Mouse (Mus musculus) thymus, postnatal 25 days (tissue): ENCODE results near the gene Tshb.

Source experiments
- DNase-seq: peaks from one replicate; pipeline ENCODE4 v3.0.0; 2022

Gene Tshb

GRCm38 (mm10) chr3:102782618-102783017 lies at the start of gene Tshb:
Gene Tshb, minus strand, starts transcription at chr3:102782718.
- DNase-seq: no peak

GRCm38 (mm10) chr3:102803937-102804336 lies 21.4 kb upstream of the Tshb start:
- peak; percentile 86 for DNase-seq

- no peak for DNase-seq
Measured at GRCm38 (mm10) chr3:102787369-102787768, 4.9 kb upstream of the Tshb start.

GRCm38 (mm10) chr3:102773018-102773417 lies 9.5 kb downstream of the Tshb start:
- DNase-seq: no peak

GRCm38 (mm10) chr3:102764850-102765249 lies 17.7 kb downstream of the Tshb start:
- no peak for DNase-seq

- DNase-seq: no peak
Measured at GRCm38 (mm10) chr3:102763713-102764400, 18.7 kb downstream of the Tshb start.

- DNase-seq: no peak
Measured at GRCm38 (mm10) chr3:102762388-102762787, 20.1 kb downstream of the Tshb start.

- no peak for DNase-seq
Measured at GRCm38 (mm10) chr3:102760236-102760635, 22.3 kb downstream of the Tshb start.

- no peak for DNase-seq
Measured at GRCm38 (mm10) chr3:102757019-102757418, 25.5 kb downstream of the Tshb start.

- DNase-seq: peak; percentile 79
Measured at GRCm38 (mm10) chr3:102755801-102756200, 26.7 kb downstream of the Tshb start.

- DNase-seq: no peak
Measured at GRCm38 (mm10) chr3:102752457-102752856, 30.1 kb downstream of the Tshb start.

- no peak for DNase-seq
Measured at GRCm38 (mm10) chr3:102752053-102752452, 30.5 kb downstream of the Tshb start.

GRCm38 (mm10) chr3:102751536-102751935 lies 31.0 kb downstream of the Tshb start:
- no peak for DNase-seq

- no peak for DNase-seq
Measured at GRCm38 (mm10) chr3:102751136-102751535, 31.4 kb downstream of the Tshb start.

- DNase-seq: no peak
Measured at GRCm38 (mm10) chr3:102748686-102749085, 33.8 kb downstream of the Tshb start.

- DNase-seq: no peak
Measured at GRCm38 (mm10) chr3:102748038-102748437, 34.5 kb downstream of the Tshb start.

- no peak for DNase-seq
Measured at GRCm38 (mm10) chr3:102746174-102746573, 36.3 kb downstream of the Tshb start.

GRCm38 (mm10) chr3:102744657-102745056 lies 37.9 kb downstream of the Tshb start:
- peak; percentile 37 for DNase-seq

GRCm38 (mm10) chr3:102743781-102744471 lies 38.6 kb downstream of the Tshb start:
- DNase-seq: no peak

- no peak for DNase-seq
Measured at GRCm38 (mm10) chr3:102743202-102743601, 39.3 kb downstream of the Tshb start.

- no peak for DNase-seq
Measured at GRCm38 (mm10) chr3:102742725-102743124, 39.8 kb downstream of the Tshb start.

GRCm38 (mm10) chr3:102738926-102739325 lies 43.6 kb downstream of the Tshb start:
- no peak for DNase-seq

- DNase-seq: no peak
Measured at GRCm38 (mm10) chr3:102738161-102738901, 44.2 kb downstream of the Tshb start.

GRCm38 (mm10) chr3:102737106-102737505 lies 45.4 kb downstream of the Tshb start:
- no peak for DNase-seq
